Mouse (Mus musculus) MN1 (cell line): ENCODE data around the gene Tet2.

Source experiments
- DNase-seq: peaks from one replicate; pipeline ENCODE4 v3.0.0-alpha.2; 2016; ENCODE audit warnings: low spot score

Gene Tet2

GRCm38 (mm10) chr3:133517406-133517805 is 27.5 kb downstream of the Tet2 start:
- DNase-seq: no peak

GRCm38 (mm10) chr3:133516137-133516536 is 28.8 kb downstream of the Tet2 start:
- peak; percentile 66 for DNase-seq

GRCm38 (mm10) chr3:133515204-133515969 is 29.6 kb downstream of the Tet2 start:
- no peak for DNase-seq

GRCm38 (mm10) chr3:133514290-133514689 is 30.6 kb downstream of the Tet2 start:
- DNase-seq: no peak

- DNase-seq: no peak
Measured at GRCm38 (mm10) chr3:133513475-133513874, 31.5 kb downstream of the Tet2 start.

GRCm38 (mm10) chr3:133510368-133510767 is 34.6 kb downstream of the Tet2 start:
- no peak for DNase-seq

- DNase-seq: no peak
Measured at GRCm38 (mm10) chr3:133509796-133510195, 35.1 kb downstream of the Tet2 start.

GRCm38 (mm10) chr3:133508881-133509280 is 36.1 kb downstream of the Tet2 start:
- DNase-seq: no peak

GRCm38 (mm10) chr3:133506289-133506954 is 38.5 kb downstream of the Tet2 start:
- DNase-seq: no peak

GRCm38 (mm10) chr3:133496953-133497352 is 48.0 kb downstream of the Tet2 start:
- no peak for DNase-seq

GRCm38 (mm10) chr3:133491370-133491769 is 53.6 kb downstream of the Tet2 start:
- no peak for DNase-seq

- DNase-seq: no peak
Measured at GRCm38 (mm10) chr3:133488022-133488725, 56.8 kb downstream of the Tet2 start.

- DNase-seq: no peak
Measured at GRCm38 (mm10) chr3:133482887-133483286, 62.1 kb downstream of the Tet2 start.

GRCm38 (mm10) chr3:133478987-133479386 is 66.0 kb downstream of the Tet2 start:
- DNase-seq: no peak

- no peak for DNase-seq
Measured at GRCm38 (mm10) chr3:133473781-133474180, 71.2 kb downstream of the Tet2 start.

- no peak for DNase-seq
Measured at GRCm38 (mm10) chr3:133471101-133471500, 73.8 kb downstream of the Tet2 start.

GRCm38 (mm10) chr3:133468883-133469282 is 76.1 kb downstream of the Tet2 start:
- no peak for DNase-seq

GRCm38 (mm10) chr3:133463233-133463632 is 81.7 kb downstream of the Tet2 start:
- DNase-seq: no peak

- no peak for DNase-seq
Measured at GRCm38 (mm10) chr3:133462485-133462884, 82.5 kb downstream of the Tet2 start.

GRCm38 (mm10) chr3:133462059-133462458 is 82.9 kb downstream of the Tet2 start:
- DNase-seq: no peak

GRCm38 (mm10) chr3:133459174-133459573 is 85.8 kb downstream of the Tet2 start:
- no peak for DNase-seq

GRCm38 (mm10) chr3:133453896-133454295 is 91.0 kb downstream of the Tet2 start:
- no peak for DNase-seq

- DNase-seq: no peak
Measured at GRCm38 (mm10) chr3:133436919-133437320, 108.0 kb downstream of the Tet2 start.
